Mouse (Mus musculus) 3T3-L1 (cell line): ENCODE results near the gene Birc5.

Experiments
- DNase-seq: peaks from one replicate; pipeline ENCODE4 v3.0.0-alpha.2; 2015; ENCODE audit warnings: low read depth, low spot score

Birc5 gene

DNA sequence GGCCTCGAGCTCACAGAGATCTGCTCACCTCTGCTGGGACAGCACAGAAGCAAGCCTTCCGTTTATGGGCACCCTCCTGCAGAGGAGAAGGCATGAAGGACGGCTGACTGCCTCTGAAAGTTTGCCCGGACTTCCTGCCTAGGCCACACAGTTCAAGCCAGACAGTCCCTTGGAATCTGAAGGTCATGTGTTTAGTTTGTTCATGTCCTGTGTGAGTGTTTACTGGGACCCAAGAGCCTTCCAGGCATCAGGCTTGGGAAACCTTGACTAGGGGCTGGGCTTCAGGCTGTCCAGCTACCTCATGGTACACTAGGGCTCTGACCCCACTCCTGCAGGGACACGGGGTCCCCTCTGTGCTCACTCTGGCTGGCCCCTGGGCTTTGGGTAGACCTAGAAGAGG, 36.9 kb downstream of the Birc5 start:
- no peak for DNase-seq

DNA sequence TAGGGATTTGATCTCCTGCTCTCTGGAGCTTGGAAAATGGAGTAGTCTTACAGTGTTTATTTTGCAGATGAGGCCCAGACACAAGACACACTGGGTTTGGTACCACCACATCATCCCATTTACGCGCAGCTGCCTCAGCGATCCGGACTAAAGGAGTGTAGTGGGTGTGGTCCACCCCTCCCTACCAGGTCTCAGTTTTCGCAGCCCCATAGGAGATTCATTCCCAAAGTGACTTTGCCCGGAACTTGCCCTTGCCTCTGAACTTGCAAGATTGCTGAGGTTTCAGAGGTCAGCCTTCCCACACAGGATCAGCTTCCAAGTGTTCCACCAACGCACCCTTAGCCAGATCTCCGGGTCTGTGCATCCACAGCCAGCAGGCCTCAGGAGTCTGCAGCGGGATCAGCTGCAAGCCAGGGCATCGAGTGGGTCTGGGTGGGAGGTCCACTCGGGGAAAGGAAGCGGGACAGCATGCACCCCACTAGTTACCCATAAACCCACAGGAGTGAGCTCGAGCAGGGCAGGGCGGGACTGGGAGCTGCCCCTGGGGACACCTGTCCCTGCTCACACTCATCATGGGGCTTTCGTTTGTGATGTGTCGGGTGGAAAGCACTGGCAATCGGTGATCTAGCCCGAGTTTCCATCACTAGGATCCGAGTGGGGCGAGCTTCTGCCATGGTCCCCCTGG, 39.3 kb downstream of the Birc5 start:
- no peak for DNase-seq

GRCm38 (mm10) chr11:117888853-117889822, 40.1 kb downstream of the Birc5 start:
- no peak for DNase-seq

- DNase-seq, result no peak
These were observed 40.9 kb downstream of the Birc5 start for GRCm38 (mm10) chr11:117889887-117890340.

- DNase-seq, result peak; percentile 69
These were observed 41.6 kb downstream of the Birc5 start for GRCm38 (mm10) chr11:117890519-117891282.

DNA sequence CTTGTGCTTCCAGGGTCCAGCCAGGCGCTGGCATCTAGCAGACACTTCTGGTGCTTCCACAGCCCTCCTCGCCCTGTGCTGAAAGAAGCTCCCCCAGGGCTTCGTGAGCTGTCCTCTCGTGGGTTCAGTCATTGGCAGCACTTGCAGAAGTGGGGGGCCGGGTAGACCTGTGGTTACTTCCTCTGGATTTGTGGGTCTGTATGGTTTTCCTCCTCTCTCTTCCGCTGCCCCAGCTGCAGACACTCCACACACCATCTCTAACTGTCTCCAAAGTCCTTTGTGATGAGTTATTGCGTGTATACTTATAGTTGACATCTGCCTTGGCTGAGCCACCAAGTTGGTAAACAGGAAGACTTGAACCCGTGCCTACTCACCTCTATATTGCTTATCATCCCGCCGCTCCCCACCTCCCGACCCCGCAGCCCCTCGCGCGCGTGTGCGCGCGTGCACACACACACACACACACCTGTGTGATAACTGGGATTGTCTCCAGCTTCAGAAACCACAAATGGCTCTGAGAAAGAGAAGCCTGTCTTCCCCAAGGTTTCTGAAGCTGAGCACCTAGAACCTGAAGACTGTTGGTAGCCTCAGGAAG, 42.6 kb downstream of the Birc5 start:
- no peak for DNase-seq

DNA sequence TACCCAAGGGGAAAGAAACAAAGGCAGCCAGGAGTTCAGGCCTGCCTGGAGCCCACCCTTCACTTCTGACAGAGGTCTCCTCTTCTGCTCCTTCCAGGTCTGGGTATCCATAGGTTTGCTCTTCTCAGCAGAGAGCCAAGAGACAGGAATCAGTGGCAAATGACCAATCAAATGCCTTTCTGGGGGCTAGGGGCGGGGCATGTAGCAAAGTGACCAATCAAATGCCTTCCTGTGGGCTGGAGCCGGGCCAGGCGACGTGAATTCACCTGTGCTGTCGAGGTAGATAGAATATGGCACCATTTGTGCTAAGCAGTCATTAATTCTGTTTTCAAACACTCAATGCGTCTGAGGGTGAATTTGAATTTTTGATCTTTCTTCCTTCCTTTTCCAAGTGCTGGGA, 43.1 kb downstream of the Birc5 start:
- no peak for DNase-seq

DNA sequence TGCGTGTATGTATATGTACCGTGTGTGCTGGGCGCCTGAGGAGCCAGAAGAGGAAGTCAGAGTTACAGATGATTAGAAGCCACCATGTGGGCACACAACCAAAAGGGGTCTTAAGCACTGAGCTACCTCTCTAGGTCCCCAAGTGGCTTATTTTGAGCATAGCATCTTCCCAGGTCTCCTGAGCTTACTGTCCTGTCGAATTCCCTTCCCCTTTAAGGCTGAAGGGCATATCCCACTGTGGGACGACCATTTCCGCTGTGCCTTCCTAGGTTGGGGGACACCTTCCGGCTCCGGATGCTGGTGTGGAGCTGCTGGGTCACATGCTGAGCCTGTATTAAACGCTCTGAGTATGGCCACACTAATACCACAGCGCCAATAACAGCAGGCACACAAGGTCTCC, 45.6 kb downstream of the Birc5 start:
- DNase-seq, result no peak

DNA sequence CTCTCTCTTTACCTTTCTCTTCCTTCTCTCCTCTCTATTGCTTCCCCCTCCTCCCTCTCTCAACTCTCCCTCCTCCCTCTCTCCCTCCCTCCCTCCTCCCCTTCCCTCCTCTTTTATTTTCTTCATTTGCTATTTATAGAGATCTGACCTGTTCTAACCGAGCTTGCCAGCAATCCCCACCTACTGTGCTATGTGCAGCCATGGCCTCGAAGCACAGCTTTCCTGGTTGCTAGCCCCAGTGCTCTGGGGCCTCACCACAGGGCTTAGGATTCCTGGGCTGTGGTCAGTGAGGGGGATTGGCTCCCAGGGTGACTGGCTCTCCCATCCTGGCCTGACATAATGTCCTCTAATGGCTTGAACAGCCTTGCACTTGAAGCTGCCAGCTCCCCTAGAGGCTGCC, 47.5 kb downstream of the Birc5 start:
- no peak for DNase-seq

DNA sequence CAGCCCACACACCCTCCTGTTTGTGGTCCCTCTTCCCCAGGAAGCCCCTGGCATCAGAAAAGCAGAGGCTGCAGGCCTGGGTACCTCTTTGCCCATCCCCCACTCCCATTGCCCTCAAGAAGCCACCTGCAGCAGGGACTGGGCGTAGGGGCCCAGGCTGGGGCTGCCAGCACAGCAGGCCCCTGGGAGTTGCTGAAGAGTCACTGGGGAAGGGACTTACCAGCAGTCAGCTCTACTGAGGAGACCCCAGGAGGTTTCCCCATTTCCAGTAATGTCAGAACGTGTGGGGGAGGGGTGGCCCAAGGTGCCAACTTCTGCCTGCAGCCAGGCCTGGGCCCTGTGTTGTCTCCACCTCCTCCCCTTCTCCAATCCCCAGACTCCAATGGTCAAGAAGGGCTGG, 53.2 kb downstream of the Birc5 start:
- DNase-seq, result no peak

- DNase-seq, result no peak
These were observed 55.4 kb downstream of the Birc5 start for GRCm38 (mm10) chr11:117904442-117904841.
